Mouse (Mus musculus) lung, postnatal 36 days (tissue): ENCODE results near the gene Olfr905.

Experiments used
- DNase-seq: peaks from one replicate; pipeline ENCODE4 v3.0.0; 2022; ENCODE audit warnings: mixed read lengths

Gene Olfr905

DNA sequence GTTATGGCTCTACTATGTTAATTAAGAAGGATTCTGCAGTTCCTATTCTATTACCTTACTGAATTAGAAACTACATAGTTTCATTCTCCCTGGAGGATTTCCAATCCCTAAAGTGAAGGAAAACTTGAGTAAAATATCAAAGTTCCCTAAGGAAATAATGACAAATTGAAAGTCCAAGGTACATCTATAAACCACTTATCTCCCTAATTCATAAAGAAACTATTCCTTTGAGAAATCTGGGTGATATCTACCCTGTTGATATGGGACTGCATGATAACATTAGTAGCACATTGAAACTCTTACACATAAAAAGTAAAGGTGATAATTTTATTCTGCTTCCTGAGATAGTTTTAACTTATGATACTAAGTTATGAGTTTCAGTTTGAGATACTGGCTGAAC, at the start of gene Olfr905:
TSS of gene Olfr905 (plus strand) at position 301 of the 400 bp plus-strand sequence.
- no peak for DNase-seq

DNA sequence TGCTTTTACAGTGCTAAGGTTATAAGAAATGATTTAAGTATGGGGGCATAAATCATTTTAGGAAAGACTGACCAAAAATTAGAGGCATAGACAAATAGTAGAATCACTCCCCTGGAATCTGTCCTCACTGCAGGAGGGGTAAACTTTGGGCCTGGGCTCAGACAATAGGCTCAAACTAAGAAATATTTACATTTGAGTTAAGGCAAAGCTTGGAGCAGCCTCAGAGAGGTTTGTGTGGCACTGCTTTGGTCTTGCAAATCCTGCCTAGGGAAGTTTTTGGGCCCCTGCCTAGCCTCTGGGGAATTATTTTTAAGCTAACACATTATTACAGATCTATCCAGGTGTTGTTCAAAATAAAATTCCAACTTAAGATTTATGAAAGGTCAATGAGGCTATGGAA, 47.1 kb upstream of the Olfr905 start:
- no peak for DNase-seq

DNA sequence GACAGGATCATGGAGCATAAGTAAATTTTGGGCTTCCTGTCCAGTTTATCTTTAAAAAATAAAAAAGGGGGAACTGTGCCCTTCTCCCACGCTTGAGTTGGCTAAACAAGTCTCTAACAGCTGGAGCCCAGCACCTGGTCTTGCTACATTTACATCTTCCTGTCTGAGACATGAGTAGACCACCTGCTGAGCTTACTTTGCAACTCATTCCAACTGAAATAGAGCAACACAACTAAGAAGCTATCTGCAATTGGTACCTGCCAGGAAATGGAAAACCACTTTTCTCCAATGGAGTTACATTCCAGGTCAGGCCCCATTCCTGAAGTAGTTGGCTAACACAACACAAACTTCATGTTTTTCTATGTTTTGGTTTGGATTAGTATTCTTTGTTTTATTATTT, 43.9 kb upstream of the Olfr905 start:
- no peak for DNase-seq

DNA sequence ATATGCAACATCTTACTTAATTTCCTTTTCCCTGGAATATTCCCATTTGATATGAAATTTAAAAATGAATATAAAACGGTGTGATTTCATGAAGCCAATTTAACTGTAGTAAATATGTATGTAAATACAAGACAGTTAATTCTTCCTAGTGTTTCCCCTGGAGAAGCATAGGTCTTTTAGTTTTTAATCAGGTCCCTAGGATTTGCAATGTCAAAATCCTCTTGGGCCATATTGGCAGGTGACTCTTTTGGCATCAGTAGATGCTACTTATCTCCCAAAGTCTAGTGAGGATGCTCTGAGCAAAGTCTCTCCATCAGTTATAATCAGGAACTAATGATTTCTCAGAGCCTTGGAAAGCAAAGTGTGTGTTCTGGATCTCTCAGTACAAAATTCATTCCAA, 41.8 kb upstream of the Olfr905 start, which contains the start of gene Olfr901:
TSS of gene Olfr901 (plus strand) at position 301 of the 400 bp plus-strand sequence.
- DNase-seq: no peak

DNA sequence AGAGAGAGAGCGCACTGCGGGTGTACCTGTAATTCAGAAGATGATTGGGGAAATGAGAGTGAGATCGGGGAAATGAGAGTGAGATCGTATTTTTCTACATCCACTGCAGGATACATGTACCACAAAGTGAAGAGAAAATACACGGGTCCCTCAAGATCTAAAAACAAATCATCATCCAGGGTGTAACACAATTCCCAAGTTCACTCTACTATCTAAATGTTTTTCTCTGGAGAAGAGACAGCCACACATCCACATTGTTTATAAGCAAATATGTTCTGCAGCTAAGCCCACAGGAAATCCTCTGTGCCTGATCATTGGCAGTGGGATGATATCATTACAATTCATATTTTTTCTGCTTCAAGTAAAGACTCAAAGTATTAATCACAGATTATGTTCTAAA, 23.6 kb upstream of the Olfr905 start, which contains the start of gene Olfr902:
TSS of gene Olfr902 (plus strand) at position 301 of the 400 bp plus-strand sequence.
- no peak for DNase-seq

DNA sequence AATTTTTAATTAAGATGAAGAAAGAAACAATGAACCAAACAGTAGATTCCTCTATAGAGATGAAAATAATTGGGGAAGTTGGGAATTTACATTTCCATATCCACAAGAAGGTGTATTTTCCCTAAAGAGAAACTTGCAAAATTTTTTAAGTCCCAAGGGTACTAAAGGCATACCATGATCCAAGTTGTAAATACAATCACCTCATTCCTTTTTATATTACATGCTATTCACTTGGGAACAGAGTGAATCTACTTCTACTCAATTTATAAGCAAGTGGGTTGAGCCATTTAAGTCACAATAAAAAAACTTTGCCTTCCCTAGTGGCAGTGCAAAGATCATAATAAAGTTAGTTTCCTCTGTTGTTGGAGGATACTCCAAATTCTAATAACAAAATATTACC, 8.1 kb upstream of the Olfr905 start, which contains the start of gene Olfr904:
TSS of gene Olfr904 (plus strand) at position 301 of the 400 bp plus-strand sequence.
- no peak for DNase-seq

DNA sequence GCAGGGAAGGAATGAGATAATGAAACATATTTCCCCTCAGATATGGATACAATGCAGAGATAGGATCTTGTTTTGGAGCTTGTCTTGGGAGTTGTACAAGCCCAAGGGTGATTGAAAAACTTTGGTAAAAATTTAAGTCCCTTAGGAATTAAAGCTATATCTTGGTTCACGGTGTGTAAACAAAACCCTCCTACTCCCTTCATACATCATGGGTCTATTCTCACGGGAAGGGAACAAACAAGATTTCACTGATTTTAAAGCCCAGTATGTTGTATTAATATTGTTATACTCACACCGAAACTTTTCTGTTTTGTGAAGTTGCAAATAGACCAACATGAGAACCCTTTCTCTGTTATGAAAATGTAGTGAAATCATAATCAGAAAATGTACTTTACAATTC, 15.9 kb downstream of the Olfr905 start, which contains the start of gene Olfr906:
TSS of gene Olfr906 (plus strand) at position 301 of the 400 bp plus-strand sequence.
- DNase-seq: no peak

DNA sequence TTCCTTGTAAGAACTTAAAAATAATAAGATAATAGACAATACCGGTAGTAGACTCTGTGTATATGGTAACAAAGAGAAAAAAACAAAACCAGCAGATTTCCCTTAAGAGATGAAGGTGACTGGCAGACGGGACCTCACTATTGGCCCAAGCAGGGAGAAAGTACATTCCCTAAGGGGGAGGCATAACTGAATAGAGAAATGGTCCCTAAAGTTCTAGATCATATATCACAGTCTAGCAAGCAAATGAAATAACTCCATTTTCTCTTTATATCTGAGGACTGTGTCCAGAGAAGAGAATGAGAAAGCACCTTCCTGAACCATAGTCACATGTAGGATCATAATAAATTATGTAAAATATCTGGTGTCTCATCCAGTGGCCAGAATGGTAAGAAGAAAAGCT, 24.6 kb downstream of the Olfr905 start, which contains the start of gene Olfr907:
TSS of gene Olfr907 (plus strand) at position 301 of the 400 bp plus-strand sequence.
- no peak for DNase-seq

DNA sequence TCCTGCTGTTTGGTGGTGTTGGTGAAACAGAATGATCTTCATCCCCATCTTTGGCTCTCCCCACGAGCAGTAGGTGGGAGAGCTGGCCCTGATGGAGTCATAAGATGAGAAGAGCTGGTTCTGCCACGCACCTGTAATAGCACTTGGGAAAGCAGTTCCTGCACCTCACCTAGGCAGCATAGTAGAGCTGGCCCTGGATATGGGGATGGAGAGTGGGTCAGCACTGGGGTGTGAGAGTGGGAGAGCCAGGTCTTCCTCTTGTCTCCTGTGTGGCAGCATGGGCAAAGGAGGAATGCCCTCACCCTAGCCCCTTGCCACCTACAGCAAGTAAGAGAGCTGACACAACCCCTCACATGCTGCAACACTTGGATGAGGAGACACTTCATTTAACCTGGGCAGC, 41.4 kb downstream of the Olfr905 start:
- no peak for DNase-seq

DNA sequence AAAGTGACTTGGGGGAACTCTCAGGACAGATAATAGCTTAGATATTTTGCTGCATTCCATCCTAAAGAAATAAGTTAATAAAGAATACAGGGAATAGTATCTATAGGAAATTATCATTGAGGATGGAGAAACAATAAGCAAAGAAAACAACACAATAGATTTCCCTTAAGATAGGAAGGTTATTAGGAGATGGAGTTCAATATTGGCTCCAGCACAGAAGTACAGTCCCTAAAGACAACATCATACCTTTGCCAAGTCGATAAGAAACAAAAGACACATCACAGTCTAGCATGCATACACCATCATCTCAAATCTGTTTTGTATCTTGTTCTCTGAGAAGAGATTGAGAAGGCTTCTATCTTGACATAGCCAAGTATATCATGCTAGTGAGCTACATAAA, 50.4 kb downstream of the Olfr905 start, which contains the start of gene Olfr911-ps1:
TSS of gene Olfr911-ps1 (plus strand) at position 301 of the 400 bp plus-strand sequence.
- no peak for DNase-seq
